Mouse (Mus musculus): ENCODE measurements at regions not wholly inside any gene's neighbourhood (a gene's known extent, or its start where the extent isn't known, plus 50 kb on each side); places are given as distances from the start of the nearest gene placed in this dataset.

- Histone ChIP-seq H3K27me3 (ENCODE audit: insufficient read depth, low read length) (no peaks in the 10 kb centered on the region), H3K4me3 (ENCODE audit: low read depth, low read length) (no peak overlapping the region), H3K36me3 (ENCODE audit: insufficient read depth, low read length) (no peaks in the 10 kb centered on the region), H3K27ac (ENCODE audit: low read depth, low read length) (no peak overlapping the region), H3K9me3 (ENCODE audit: low read length) (no peaks in the 10 kb centered on the region), H3K9ac (replicated peaks; ENCODE audit: low read length, poor library complexity, severe bottlenecking) (no peak overlapping the region), H3K4me2 (ENCODE audit: low read depth, low read length, poor library complexity, severe bottlenecking) (no peak overlapping the region), H3K4me1 (ENCODE audit: insufficient read depth, low read length) (no peaks in the 10 kb centered on the region)
- no peak for TF ChIP-seq CTCF (IDR thresholded peaks at IDR 0.05)
- WGBS: 84% methylated on average over 4 of the region's 4 CpGs
- ATAC-seq (ENCODE audit: low FRiP score) (no peak), DNase-seq (ENCODE audit: low spot score) (no peak)
These were observed 178.1 kb upstream of the Brinp3 start for GRCm38 (mm10) chr1:146316172-146317158.

- TF ChIP-seq CTCF (IDR thresholded peaks at IDR 0.05): no peak
- Histone ChIP-seq H3K9ac (replicated peaks; ENCODE audit: low read length, poor library complexity, severe bottlenecking) (no peak overlapping the region), H3K4me3 (ENCODE audit: low read depth, low read length) (no peak overlapping the region), H3K36me3 (ENCODE audit: insufficient read depth, low read length) (no peaks in the 10 kb centered on the region), H3K9me3 (ENCODE audit: low read length) (no peaks in the 10 kb centered on the region), H3K4me1 (ENCODE audit: insufficient read depth, low read length) (no peaks in the 10 kb centered on the region), H3K27ac (ENCODE audit: low read depth, low read length) (no peak overlapping the region), H3K4me2 (ENCODE audit: low read depth, low read length, poor library complexity, severe bottlenecking) (no peak overlapping the region), H3K27me3 (ENCODE audit: insufficient read depth, low read length) (no peaks in the 10 kb centered on the region)
- WGBS: 80% methylated on average over 1 of the region's 1 CpGs
- ATAC-seq (ENCODE audit: low FRiP score): no peak
- no peak for DNase-seq (ENCODE audit: low spot score)
These were observed 172.5 kb upstream of the Brinp3 start for GRCm38 (mm10) chr1:146322026-146322425.

GRCm38 (mm10) chr1:146322862-146323261 is 171.7 kb upstream of the Brinp3 start:
- no peak overlapping the region for H3K9ac ChIP-seq (replicated peaks; ENCODE audit: low read length, poor library complexity, severe bottlenecking)
- no peaks in the 10 kb centered on the region for H3K36me3 ChIP-seq (ENCODE audit: insufficient read depth, low read length)
- no peak overlapping the region for H3K4me3 ChIP-seq (ENCODE audit: low read depth, low read length)
- DNase-seq (ENCODE audit: low spot score) (no peak), ATAC-seq (ENCODE audit: low FRiP score) (no peak)
- H3K4me2 ChIP-seq (ENCODE audit: low read depth, low read length, poor library complexity, severe bottlenecking): no peak overlapping the region
- H3K27me3 ChIP-seq (ENCODE audit: insufficient read depth, low read length): no peaks in the 10 kb centered on the region
- H3K9me3 ChIP-seq (ENCODE audit: low read length): no peaks in the 10 kb centered on the region
- no peaks in the 10 kb centered on the region for H3K4me1 ChIP-seq (ENCODE audit: insufficient read depth, low read length)
- no peak overlapping the region for H3K27ac ChIP-seq (ENCODE audit: low read depth, low read length)
- TF ChIP-seq CTCF (IDR thresholded peaks at IDR 0.05): no peak

GRCm38 (mm10) chr1:146337049-146337448 is 157.5 kb upstream of the Brinp3 start:
- Histone ChIP-seq H3K9ac (replicated peaks; ENCODE audit: low read length, poor library complexity, severe bottlenecking) (no peak overlapping the region), H3K27me3 (ENCODE audit: insufficient read depth, low read length) (no peaks in the 10 kb centered on the region), H3K4me2 (ENCODE audit: low read depth, low read length, poor library complexity, severe bottlenecking) (no peak overlapping the region), H3K9me3 (ENCODE audit: low read length) (no peaks in the 10 kb centered on the region), H3K4me3 (ENCODE audit: low read depth, low read length) (no peak overlapping the region), H3K27ac (ENCODE audit: low read depth, low read length) (no peak overlapping the region), H3K4me1 (ENCODE audit: insufficient read depth, low read length) (no peaks in the 10 kb centered on the region), H3K36me3 (ENCODE audit: insufficient read depth, low read length) (no peaks in the 10 kb centered on the region)
- DNase-seq (ENCODE audit: low spot score) (no peak), ATAC-seq (ENCODE audit: low FRiP score) (no peak)
- no peak for TF ChIP-seq CTCF (IDR thresholded peaks at IDR 0.05)
- WGBS: 96% methylated on average over 2 of the region's 2 CpGs

- Histone ChIP-seq H3K9ac (replicated peaks; ENCODE audit: low read length, poor library complexity, severe bottlenecking) (no peak overlapping the region), H3K4me2 (ENCODE audit: low read depth, low read length, poor library complexity, severe bottlenecking) (no peak overlapping the region), H3K27ac (ENCODE audit: low read depth, low read length) (no peak overlapping the region), H3K27me3 (ENCODE audit: insufficient read depth, low read length) (no peaks in the 10 kb centered on the region), H3K4me3 (ENCODE audit: low read depth, low read length) (no peak overlapping the region), H3K36me3 (ENCODE audit: insufficient read depth, low read length) (no peaks in the 10 kb centered on the region), H3K4me1 (ENCODE audit: insufficient read depth, low read length) (no peaks in the 10 kb centered on the region), H3K9me3 (ENCODE audit: low read length) (no peaks in the 10 kb centered on the region)
- TF ChIP-seq CTCF (IDR thresholded peaks at IDR 0.05): no peak
- WGBS: 98% methylated on average over 1 of the region's 1 CpGs
- DNase-seq (ENCODE audit: low spot score): no peak
- ATAC-seq (ENCODE audit: low FRiP score): no peak
These were observed 137.6 kb upstream of the Brinp3 start for GRCm38 (mm10) chr1:146356964-146357363.

GRCm38 (mm10) chr1:146358301-146358700 is 136.3 kb upstream of the Brinp3 start:
- H3K4me1 ChIP-seq (ENCODE audit: insufficient read depth, low read length): no peaks in the 10 kb centered on the region
- H3K9me3 ChIP-seq (ENCODE audit: low read length): no peaks in the 10 kb centered on the region
- TF ChIP-seq CTCF (IDR thresholded peaks at IDR 0.05): no peak
- no peak overlapping the region for H3K4me2 ChIP-seq (ENCODE audit: low read depth, low read length, poor library complexity, severe bottlenecking)
- DNase-seq (ENCODE audit: low spot score) (no peak), ATAC-seq (ENCODE audit: low FRiP score) (no peak)
- no peaks in the 10 kb centered on the region for H3K36me3 ChIP-seq (ENCODE audit: insufficient read depth, low read length)
- no peak overlapping the region for H3K27ac ChIP-seq (ENCODE audit: low read depth, low read length)
- no peaks in the 10 kb centered on the region for H3K27me3 ChIP-seq (ENCODE audit: insufficient read depth, low read length)
- no peak overlapping the region for H3K9ac ChIP-seq (replicated peaks; ENCODE audit: low read length, poor library complexity, severe bottlenecking)
- H3K4me3 ChIP-seq (ENCODE audit: low read depth, low read length): no peak overlapping the region

Data from midbrain, postnatal 0 days (tissue).